Comparison of ENCODE assay signal across 8 mouse cellular contexts in the genomic region with DNA sequence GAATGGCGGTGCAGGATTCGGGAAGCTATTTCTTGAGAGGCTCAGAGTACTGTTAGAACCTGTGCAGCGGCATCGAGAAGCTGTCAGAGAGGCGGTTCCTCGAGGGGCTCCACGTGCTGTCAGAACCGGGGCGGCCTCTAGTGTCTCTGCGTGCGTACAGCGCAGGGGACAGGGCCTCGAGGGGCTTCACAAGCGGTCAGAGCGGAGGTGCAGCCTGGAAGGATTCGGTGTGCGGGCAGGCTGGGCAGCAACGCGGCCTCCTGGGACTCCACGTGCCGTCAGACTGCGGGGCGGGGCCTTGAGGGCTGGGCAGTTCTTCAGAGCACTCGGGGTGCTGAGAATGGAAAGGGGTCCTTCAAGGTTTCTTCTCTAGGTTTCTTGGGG. TPM values are rescaled to one million over a fixed set of nuclear protein-coding genes. Genes with fewer than 3 reads are reported as not detected.
DNase-seq lines count a peak whose midpoint lies in the region; ATAC-seq and TF ChIP-seq lines count a peak whose summit lies in the region.

No protein-coding gene starts in this region.

- intact Hi-C loops in left cerebral cortex, postnatal 25 days (cut with DNase I) = no loop called here

- DNase-seq in kidney, postnatal 0 days (ENCODE audit: low spot score) = no peak
- DNase-seq in kidney, adult 18-20 months = no peak
- DNase-seq in hindbrain, postnatal 0 days (ENCODE audit: low spot score) = no peak
- no peak for DNase-seq in left cerebral cortex, postnatal 25 days (ENCODE audit: low spot score in 2 of 2)
- no peak for DNase-seq in layer of hippocampus, postnatal 14 days (ENCODE audit: low spot score in 2 of 2)
- no peak for DNase-seq in MN1 (ENCODE audit: low spot score)

- no peak for TF ChIP-seq POLR2A in cortical plate, adult 2 months (IDR thresholded peaks at IDR 0.05; ENCODE audit: extremely low read depth, insufficient read depth, low read length)

- WGBS in kidney, postnatal 0 days = under 1% methylated on average over 24 of the region's 24 CpGs
- under 1% methylated on average over 24 of the region's 24 CpGs for WGBS in hindbrain, postnatal 0 days

- peak overlapping the region; percentile 88 for H3K4me2 ChIP-seq in kidney, postnatal 0 days (ENCODE audit: low read length)
- H3K4me2 ChIP-seq in hindbrain, postnatal 0 days (ENCODE audit: low read depth, low read length) = peak overlapping the region; percentile 76

- H3K4me3 ChIP-seq in kidney, postnatal 0 days (replicated peaks; ENCODE audit: low read depth, low read length) = peak overlapping the region; percentile 67
- H3K4me3 ChIP-seq in cortical plate, adult 2 months (ENCODE audit: insufficient read depth, low read length) = peak overlapping the region; percentile 90
- H3K4me3 ChIP-seq in hindbrain, postnatal 0 days (ENCODE audit: low read length) = peak overlapping the region; percentile 61

- no peaks in the 10 kb centered on the region for H3K36me3 ChIP-seq in kidney, postnatal 0 days (ENCODE audit: insufficient read depth, low read length)
- no peaks in the 10 kb centered on the region for H3K36me3 ChIP-seq in hindbrain, postnatal 0 days (ENCODE audit: insufficient read depth, low read length)

- TF ChIP-seq CTCF in kidney, postnatal 0 days (IDR thresholded peaks at IDR 0.05; ENCODE audit: low read depth) = peak; percentile 23; the same call in 1 of the 2 replicates
- no peak for TF ChIP-seq CTCF in cortical plate, adult 2 months (IDR thresholded peaks at IDR 0.05; ENCODE audit: extremely low read depth, insufficient read depth, low read length)
- TF ChIP-seq CTCF in hindbrain, postnatal 0 days (IDR thresholded peaks at IDR 0.05; ENCODE audit: low read depth) = peak; percentile 47

- H3K27ac ChIP-seq in kidney, postnatal 0 days = 0 out of 2 replicates have a peak overlapping the region, but pooled peaks have one; percentile 20
- H3K27ac ChIP-seq in cortical plate, adult 2 months (ENCODE audit: insufficient read depth, low read length) = no peak overlapping the region
- H3K27ac ChIP-seq in hindbrain, postnatal 0 days = peak overlapping the region; percentile 54; the same call in 1 of the 2 replicates

- no peaks in the 10 kb centered on the region for H3K4me1 ChIP-seq in kidney, postnatal 0 days (replicated peaks; ENCODE audit: insufficient read depth, low read length)
- peaks cover 3% of the 10 kb centered on the region; the same call in 1 of the 2 replicates for H3K4me1 ChIP-seq in cortical plate, adult 2 months (ENCODE audit: control insufficient read depth, insufficient read depth, low read length)
- peaks cover 4% of the 10 kb centered on the region; the same call in 1 of the 2 replicates for H3K4me1 ChIP-seq in hindbrain, postnatal 0 days (ENCODE audit: insufficient read depth, low read length)

- H3K9ac ChIP-seq in kidney, postnatal 0 days (ENCODE audit: low read depth, low read length) = peak overlapping the region; percentile 28
- H3K9ac ChIP-seq in hindbrain, postnatal 0 days (replicated peaks; ENCODE audit: low read length) = peak overlapping the region; percentile 63

- H3K27me3 ChIP-seq in kidney, postnatal 0 days (ENCODE audit: insufficient read depth, low read length) = no peaks in the 10 kb centered on the region
- H3K27me3 ChIP-seq in hindbrain, postnatal 0 days (ENCODE audit: insufficient read depth, low read length) = no peaks in the 10 kb centered on the region

- ATAC-seq in kidney, postnatal 0 days (replicated peaks; ENCODE audit: low FRiP score, low read depth) = peak; percentile 37; the same call in 1 of the 2 replicates
- ATAC-seq in hindbrain, postnatal 0 days = peak; percentile 87
- peak; percentile 38 for ATAC-seq in megakaryocyte progenitor cell, adult 5-6 weeks (replicated peaks; ENCODE audit: poor library complexity)

- H3K9me3 ChIP-seq in kidney, postnatal 0 days (replicated peaks; ENCODE audit: low read length) = no peaks in the 10 kb centered on the region
- no peaks in the 10 kb centered on the region for H3K9me3 ChIP-seq in hindbrain, postnatal 0 days (ENCODE audit: low read length)

RNA-seq across cellular contexts. Expression of a gene that starts 0.6 kb away (rescaled TPM):
- 23.1 and 25.6 TPM in 2 replicates for polyA plus RNA-seq in kidney, postnatal 0 days (2015; fragmentation: Nextera tagmentation; extraction: Ambion mirVana)
- 5.3 and 5.5 TPM in 2 replicates for polyA plus RNA-seq in cortical plate, adult 2 months (2012; rRNA removed)
- 2.1 and 3.1 TPM in 2 replicates for total RNA-seq in hindbrain, postnatal 0 days (2014; rRNA removed)
- polyA plus RNA-seq in hindbrain, postnatal 0 days (2015; fragmentation: Nextera tagmentation; extraction: Ambion mirVana) = 5.3 and 6.3 TPM in 2 replicates
- 4.1 and 7.4 TPM in 2 replicates for total RNA-seq in megakaryocyte progenitor cell, adult 5-6 weeks (2015)
- 0.96 and 3.0 TPM in 2 replicates for total RNA-seq in megakaryocyte progenitor cell, adult 5-6 weeks (2017)
- 1 to 10 TPM; 6.8 to 7.0 TPM for total RNA-seq in left cerebral cortex, postnatal 25 days (2021)
- 1 to 10 TPM; 5.2 to 5.3 TPM for total RNA-seq in layer of hippocampus, postnatal 14 days (2021)

RNA-seq across cellular contexts. Expression of a gene that starts 38.2 kb away (rescaled TPM):
- 0.29 and 0.40 TPM in 2 replicates for polyA plus RNA-seq in kidney, postnatal 0 days (2015; fragmentation: Nextera tagmentation; extraction: Ambion mirVana)
- polyA plus RNA-seq in cortical plate, adult 2 months (2012; rRNA removed) = 0.23 and 0.40 TPM in 2 replicates
- 0.29 and 0.99 TPM in 2 replicates for total RNA-seq in hindbrain, postnatal 0 days (2014; rRNA removed)
- 0.45 and 0.55 TPM in 2 replicates for polyA plus RNA-seq in hindbrain, postnatal 0 days (2015; fragmentation: Nextera tagmentation; extraction: Ambion mirVana)
- total RNA-seq in megakaryocyte progenitor cell, adult 5-6 weeks (2015) = not detected in 2 replicates
- 0.10 TPM in 1 of 2 replicates, not detected in the other for total RNA-seq in megakaryocyte progenitor cell, adult 5-6 weeks (2017)
- under 1 TPM; 0.28 to 0.41 TPM for total RNA-seq in left cerebral cortex, postnatal 25 days (2021)
- under 1 TPM; 0.48 to 0.67 TPM for total RNA-seq in layer of hippocampus, postnatal 14 days (2021)

RNA-seq across cellular contexts. Expression of a gene that starts 39.8 kb away (rescaled TPM):
- polyA plus RNA-seq in kidney, postnatal 0 days (2015; fragmentation: Nextera tagmentation; extraction: Ambion mirVana) = 10.9 and 11.7 TPM in 2 replicates
- polyA plus RNA-seq in cortical plate, adult 2 months (2012; rRNA removed) = 12.3 and 12.9 TPM in 2 replicates
- total RNA-seq in hindbrain, postnatal 0 days (2014; rRNA removed) = 26.5 and 26.8 TPM in 2 replicates
- polyA plus RNA-seq in hindbrain, postnatal 0 days (2015; fragmentation: Nextera tagmentation; extraction: Ambion mirVana) = 15.1 and 15.6 TPM in 2 replicates
- total RNA-seq in megakaryocyte progenitor cell, adult 5-6 weeks (2015) = 1.3 TPM in 2 replicates
- 0.30 and 1.2 TPM in 2 replicates for total RNA-seq in megakaryocyte progenitor cell, adult 5-6 weeks (2017)
- 10 to 100 TPM; 20.2 to 21.5 TPM for total RNA-seq in left cerebral cortex, postnatal 25 days (2021)
- 10 to 100 TPM; 27.6 to 30.7 TPM for total RNA-seq in layer of hippocampus, postnatal 14 days (2021)

Comparison
In these comparisons a context has a peak if more than half of its experiments do, and no peak if none do; other contexts are left out.
1. ATAC-seq: peak in every context shown above with its lines; median percentile 87 in hindbrain, postnatal 0 days; 38 in megakaryocyte progenitor cell, adult 5-6 weeks; 37 in kidney, postnatal 0 days.
2. RNA of a gene that starts 39.8 kb away (total RNA-seq): 27.6 to 30.7 TPM in layer of hippocampus, postnatal 14 days, 26.5 to 26.8 TPM in hindbrain, postnatal 0 days and 20.2 to 21.5 TPM in left cerebral cortex, postnatal 25 days; 0.30 to 1.3 TPM in megakaryocyte progenitor cell, adult 5-6 weeks; every median in the first group is over 4 times any median in the second.
3. Peak in every context shown above with its lines, with median percentiles within 50 percentile points of each other: H3K4me3 ChIP-seq.